Mouse (Mus musculus) kidney, adult 8-10 months (tissue): ENCODE data around the gene Gnat2.
A peak's percentile ranks its signal among the peaks of the same experiment; 100 is the strongest.

ENCODE experiments used
- DNase-seq, 2 experiments: peaks; one replicate each; pipeline ENCODE4 v3.0.0; 2022

The Gnat2 gene

DNA sequence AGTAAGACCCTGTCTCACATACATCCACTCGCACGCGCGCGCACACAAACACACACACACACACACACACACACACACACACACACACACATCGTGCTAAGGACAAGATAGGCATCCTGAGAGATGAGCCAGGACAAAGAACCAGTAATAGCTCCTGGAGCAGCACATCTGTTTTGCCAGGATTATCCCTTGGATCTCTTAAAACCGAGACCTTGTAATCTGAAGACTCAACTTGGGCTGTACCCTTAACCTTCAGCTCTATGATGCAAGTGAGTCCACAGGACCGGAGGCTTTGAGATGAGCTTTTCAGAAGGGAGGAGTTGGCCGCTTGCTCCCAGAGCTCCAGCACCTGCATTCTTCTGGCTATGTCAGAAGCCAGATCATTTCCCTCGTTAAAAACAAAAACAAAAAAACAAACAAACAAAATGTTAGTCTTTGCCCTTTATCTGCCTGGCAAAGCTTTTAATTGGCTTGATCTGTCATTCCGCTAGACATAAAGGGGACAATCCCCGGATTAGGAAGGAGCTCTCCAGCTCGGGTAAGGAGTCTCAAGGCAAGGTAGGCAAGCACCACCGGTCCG lies at the start of gene Gnat2:
Gnat2 (plus strand) TSS at position 254 of the 580 bp plus-strand sequence.
- no peak for DNase-seq

DNA sequence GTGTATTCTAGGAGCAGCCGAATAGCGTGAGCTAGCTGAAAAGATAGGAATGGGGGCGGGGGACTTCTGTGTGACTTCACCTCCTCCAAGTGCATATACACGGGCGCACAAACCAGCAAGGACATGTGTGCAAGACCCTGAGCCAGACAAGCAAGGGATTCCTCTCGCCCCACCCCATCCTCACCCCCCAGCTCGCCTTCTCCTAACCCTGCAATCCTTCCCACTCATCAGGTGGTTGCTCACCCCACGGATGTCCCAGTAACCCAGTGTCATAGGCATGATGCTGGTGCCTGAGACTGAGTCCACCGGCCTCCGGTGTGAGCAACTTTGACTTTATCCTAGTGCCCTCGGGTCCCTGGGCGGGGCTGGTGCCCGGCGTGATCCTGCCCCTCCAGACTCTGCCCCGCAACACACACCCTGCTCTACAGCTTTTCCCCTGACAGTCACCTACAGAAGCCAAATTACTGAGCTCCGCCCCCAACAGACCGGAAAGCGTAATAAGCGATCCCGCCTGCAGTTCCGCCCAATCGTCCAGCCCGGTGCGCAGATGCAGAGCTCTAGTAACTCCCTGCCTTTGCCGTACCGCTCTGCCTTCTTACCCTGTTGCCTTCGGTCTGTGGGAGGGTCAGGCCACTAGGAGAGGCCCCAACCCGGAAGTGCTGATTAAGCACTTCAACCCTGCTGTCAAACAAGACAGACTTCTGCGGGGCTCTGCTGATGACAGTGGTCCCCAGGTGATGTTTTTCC lies 48.0 kb upstream of the Gnat2 start, which contains the start of gene Gstm4:
Gstm4 (minus strand) TSS at position 501 of the 747 bp plus-strand sequence.
- DNase-seq = peak; percentile 93 to 94

DNA sequence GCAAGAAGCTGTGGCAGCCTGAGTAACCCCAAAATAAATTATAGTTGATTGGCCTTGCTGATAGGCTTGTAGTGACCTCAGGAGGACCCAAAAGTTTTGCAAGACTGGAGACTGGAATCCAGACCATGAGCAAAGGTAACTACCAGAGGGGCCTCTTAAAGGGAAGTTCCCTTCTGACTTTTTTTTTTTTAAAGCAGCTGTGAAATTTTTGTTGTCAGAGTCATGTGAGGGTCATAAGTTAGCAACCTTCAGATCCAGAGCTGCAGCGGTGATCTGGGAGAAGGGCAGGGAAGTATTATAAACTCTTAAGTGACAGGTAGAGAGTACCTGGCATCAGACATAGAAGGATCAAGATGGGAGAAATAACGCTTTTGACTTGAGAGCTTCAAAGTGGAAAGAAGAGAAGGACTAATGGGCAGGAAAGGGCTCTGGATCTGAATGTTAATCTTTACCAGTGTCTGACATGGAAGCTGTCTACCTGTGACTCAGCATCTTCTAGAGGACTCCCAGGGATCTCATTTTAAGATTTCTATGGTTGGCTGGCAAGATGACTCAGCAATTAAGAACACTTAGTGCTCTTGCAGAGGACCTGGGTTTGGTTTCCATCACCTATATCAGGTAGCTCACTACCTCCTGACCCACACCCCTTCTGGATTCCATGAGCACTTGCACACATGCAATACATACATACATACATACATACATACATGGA lies 45.5 kb upstream of the Gnat2 start:
- DNase-seq = no peak

DNA sequence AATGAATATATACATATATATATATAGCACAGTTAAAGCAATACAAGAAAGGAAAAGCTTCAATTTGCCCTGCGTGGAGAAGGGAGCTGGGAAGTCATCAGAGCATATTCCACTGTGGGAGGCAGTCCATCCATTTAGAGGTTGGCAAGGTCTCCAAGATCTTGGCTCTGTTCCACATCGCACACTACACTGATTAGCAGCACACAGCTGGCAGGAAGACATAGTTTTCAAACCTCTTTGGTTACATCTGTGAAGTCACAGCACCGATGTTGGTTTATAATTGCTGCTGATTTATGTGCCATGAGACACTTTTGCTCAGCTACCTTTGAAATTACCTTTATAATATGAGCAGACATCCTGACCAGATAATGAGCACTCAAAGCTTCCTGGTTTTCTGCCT lies 44.3 kb upstream of the Gnat2 start:
- no peak for DNase-seq

DNA sequence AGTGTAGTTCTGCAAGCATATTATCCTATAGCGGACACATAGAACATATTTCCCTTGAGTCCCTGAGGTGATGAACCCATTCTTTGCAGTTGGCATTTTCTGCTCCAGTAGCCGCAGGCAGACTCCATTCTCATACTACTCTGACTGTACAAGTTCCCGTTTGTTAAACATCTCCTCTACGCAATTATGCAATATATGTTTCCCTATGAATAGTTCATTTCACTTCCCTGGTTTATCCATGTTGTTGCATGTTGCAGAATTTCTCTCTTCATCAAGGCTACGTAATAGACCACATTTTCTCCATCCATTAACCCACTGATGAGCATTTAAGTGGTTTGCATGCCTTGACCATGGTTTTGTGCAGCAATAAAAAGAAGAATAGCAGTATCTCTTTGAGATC lies 42.1 kb upstream of the Gnat2 start:
- DNase-seq = no peak

DNA sequence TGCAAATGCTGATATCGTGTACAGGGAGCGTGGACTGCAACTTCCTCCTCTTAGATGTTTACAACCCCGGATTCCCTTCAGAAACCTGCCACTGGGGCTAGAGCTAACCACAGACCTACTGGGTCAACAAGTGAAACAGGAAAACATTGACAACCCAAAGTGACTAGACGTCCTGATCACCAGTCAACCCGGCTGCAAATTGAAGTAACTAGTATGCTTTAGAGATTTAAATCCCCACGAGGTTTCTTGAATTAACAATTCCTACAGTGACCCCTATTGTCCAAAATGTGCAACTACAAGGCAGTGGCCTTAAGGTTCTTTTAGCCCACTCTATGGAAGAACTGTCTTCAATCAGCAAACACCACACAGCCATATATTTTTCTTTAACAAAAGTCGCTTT lies 31.2 kb upstream of the Gnat2 start:
- DNase-seq = peak in 1 of 2 experiments; percentile 62

DNA sequence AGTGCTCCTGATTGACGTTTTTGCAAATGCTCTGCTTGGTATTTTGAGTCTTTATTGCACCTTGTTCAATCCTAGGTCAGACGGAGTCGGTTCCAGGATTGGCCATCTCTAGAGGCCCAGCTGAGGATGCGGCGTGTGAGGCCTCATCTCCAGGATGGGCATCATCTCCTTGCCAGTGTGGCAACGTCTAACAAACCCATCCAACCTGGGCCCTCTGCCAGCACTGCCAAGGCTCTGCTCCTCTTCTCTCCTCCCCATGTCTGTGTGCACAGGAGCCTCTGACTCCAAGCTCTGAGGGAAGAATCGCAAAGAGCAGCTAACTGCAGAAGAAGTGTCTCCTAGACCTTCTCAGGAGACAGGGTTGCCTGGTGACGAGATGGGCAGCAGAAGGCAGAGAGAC lies 29.9 kb upstream of the Gnat2 start:
- DNase-seq = no peak

DNA sequence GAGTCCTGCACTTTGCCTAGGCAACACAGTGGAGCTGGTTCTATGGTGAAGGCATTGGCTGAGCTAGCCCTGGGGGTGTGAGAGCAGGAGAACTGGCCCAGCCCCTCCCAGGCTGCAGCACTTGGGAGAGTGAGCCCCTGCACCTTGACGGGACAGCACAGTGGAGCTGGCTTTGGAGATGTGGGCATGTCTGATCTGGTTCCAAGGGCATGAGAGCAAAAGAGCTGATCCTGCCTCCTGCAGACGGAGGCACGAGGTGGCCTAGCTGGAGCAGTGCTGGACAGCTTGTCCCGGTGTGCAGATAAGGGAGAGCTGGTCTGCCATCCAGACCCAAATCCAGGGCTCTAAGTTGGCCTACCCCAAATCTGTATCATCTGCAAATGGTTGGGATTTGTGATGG lies 27.9 kb upstream of the Gnat2 start:
- DNase-seq = no peak

DNA sequence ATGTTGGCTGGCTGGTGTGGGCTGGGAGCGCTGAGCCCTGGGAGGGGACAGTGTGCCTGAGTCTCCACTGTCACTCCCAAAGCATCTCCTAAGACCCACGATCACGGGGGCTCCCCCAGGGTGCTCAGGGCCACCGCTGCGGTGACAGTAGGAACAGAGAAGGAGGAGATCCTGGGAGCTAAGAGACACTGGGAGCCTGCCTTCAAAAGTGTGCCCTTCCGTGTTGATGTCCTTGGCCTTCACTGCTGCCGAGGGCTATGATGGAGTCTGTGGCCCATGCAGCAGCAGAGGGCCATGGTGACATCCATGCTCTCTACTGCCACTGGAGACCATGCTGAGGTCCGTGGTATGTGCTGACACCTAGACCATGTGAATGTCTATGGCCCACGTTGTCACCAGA lies 27.0 kb upstream of the Gnat2 start:
- DNase-seq = no peak

DNA sequence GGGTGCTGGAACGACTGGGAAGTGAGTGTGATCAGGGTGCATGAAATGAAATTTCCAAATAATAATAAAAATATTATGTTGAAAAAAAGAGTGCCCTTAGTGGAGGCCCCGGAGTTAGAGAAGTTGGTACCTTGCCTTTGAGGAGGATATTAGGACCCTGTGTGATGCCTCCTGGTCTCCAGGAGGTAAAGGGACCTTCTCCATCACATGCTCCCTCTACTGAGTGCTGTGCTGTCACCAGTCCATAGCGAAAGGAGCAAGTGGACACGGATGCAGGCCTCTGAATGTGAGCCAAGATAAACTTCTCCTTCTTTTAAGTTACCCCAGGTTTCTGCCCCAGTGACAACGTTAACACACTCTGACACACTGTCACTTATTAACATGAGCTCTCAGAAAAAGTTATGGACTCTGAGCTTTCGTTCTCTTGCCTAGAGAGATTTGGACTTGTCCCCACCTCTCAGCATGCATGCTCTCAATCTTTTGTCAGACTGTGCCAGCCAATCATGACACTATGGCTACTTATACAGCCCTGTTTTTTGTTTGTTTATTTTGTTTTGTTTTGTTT lies 25.1 kb upstream of the Gnat2 start:
- DNase-seq = peak; percentile 60 to 86

DNA sequence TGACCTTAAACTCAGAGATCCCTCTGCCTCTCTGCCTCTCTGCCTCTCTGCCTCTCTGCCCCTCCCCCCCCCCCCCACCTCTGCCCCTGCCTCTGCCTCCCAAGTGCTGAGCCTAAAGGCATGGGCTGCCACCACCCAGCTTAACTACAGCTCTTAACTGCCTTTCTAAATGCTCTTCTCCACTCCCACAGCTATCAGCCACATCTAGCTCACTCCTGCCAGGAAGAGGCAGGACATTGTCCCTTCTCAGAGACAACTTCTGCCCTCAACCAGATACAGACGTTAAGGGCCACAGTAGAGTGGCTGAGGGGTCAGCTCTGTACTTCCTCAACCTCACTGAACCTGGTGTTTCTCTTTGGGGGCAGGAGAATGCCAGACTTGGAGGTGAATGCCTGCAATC lies 23.8 kb upstream of the Gnat2 start:
- DNase-seq = no peak

DNA sequence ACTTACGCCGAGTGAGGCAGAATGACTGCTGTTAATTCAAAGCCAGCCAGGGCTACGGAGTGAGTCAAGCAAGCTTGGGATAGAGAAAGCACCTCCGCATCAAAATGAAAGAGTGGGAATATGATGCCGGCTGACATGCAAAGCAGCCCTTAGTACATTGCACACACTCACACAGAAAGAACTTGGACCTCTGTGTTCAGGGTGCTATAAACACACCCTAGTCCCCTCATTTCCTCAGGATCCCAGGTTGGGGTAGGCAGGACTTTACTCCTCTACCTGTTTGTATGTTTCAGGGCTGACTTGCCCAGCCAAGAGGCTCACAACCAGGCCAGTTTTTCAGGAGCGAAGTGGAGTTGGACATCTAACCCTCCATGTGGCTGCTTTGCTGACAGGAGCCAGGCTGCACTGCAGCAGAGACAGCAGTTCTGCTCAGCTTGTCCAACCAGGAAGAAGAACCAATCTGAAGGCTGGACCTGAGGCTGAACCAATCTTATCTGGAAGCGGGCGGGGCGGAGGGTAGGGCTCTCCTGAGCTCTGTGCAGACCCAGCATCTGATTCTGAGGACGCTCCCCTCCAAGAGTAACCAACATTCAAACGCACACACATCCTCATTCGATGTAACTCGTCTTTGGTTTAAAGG lies 23.2 kb upstream of the Gnat2 start:
- peak; percentile 75 to 83 for DNase-seq

DNA sequence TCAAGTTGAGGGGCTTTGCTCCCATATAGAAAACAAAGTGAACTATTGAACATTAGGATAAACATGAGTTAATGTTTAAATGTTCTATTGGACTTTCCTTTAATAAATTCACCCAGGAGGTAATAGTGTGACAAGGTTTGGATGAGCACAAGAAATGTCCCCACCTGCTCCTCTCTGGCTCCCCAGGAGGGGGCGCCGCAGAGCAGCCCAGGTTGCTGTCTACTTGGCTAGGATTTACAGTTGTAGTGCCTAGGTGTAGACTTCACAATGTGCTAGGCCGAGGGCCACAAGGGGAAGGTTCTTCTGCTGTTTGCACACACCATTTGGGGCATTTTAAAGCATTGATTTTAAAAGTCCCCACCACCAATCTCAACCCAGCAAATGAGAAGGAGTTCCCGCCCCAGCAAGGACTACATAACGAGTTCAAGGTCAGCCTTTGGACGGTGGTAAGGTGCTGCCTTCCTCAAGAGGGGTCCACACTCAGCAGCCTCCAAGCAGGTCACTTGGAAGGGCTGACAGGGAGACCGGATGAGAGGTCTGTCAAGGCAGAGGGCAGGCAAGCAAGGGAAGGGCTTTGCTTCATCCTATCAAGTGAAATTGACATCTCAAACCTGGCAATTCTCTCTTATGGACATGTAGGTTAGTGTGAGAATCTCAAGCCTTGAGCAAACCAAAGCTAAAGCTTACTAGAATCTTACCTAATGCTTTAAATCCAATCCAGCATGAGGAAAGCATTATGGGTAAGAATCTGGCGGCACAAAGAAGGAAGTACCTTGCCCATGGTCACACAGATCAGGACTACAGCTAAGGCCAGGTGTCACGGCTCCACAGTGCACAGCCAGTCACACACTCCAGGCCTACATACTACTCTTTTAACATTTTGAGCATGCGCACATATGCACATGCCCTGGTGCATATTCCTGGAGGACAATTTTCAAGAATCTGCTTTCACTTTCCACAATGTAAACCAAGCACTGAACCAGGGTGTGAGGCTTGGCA lies 22.0 kb upstream of the Gnat2 start:
- peak; percentile 83 to 89 for DNase-seq

DNA sequence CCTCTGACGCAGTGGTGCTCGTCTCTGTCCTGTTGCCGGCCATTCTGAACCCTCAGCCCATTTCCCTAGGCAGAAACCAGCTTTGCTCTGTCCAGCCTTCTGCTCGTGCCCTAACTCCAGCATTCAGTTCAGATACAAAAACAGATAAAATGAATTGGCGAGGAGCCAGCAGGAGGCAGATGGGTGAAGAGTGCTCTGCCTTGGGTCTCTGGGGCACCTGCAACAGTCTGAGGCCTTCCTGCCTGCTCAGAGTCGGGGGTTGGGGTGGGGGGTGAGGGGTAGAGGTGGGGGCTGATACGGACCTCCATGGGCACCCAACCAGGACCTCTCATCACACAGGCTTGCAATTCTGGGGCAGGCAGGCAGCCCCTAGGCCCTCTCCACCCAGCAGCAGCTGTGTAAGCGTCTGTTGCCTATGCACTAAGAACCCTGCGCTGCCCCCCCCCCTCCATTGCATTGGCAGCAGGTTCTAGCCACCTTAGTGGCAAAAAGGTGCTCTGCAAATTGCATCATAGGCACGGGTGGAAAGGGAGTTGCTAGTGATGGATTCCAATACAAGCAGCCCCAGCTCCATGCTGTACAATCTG lies 19.5 kb upstream of the Gnat2 start:
- DNase-seq = no peak

DNA sequence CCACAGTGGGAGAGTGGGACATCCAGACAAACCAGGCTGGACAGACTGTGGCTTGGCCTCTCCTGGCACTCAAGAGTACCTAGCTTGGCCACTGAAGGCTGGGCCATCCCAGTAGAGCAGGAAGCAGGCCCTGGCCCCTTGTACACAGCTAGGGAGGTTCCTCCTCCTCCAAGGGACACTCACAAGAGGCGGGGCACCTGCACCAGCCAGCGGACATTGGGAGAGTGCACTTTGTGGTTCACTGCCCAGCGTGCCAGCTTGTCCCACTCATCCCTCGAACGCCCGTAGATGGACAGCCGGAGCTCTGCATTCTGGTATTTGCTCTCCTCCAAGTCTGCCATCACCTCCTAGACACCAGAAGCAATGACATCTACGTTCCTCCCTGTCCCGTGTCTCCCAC lies 15.8 kb upstream of the Gnat2 start:
- DNase-seq = peak in 1 of 2 experiments; percentile 61

DNA sequence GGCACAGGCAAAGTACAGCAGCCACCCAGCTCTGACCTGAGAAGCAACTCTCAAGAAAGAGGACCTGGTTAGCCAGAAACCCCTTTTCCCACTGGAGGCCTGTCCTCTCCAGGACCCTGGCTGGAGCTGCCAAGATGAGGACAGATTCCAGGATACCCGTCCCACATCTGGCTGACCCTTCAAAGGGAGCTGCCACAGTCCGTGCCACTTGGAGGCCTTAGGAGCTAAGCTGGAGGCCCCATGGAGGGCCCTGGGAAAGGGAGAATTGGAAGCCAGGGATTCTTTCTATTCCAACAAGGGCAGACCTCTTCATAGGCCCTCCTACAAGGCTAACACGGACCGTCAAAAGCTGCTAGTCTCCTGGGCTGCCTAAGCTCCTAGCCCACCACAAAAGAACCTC lies 10.9 kb upstream of the Gnat2 start:
- no peak for DNase-seq

DNA sequence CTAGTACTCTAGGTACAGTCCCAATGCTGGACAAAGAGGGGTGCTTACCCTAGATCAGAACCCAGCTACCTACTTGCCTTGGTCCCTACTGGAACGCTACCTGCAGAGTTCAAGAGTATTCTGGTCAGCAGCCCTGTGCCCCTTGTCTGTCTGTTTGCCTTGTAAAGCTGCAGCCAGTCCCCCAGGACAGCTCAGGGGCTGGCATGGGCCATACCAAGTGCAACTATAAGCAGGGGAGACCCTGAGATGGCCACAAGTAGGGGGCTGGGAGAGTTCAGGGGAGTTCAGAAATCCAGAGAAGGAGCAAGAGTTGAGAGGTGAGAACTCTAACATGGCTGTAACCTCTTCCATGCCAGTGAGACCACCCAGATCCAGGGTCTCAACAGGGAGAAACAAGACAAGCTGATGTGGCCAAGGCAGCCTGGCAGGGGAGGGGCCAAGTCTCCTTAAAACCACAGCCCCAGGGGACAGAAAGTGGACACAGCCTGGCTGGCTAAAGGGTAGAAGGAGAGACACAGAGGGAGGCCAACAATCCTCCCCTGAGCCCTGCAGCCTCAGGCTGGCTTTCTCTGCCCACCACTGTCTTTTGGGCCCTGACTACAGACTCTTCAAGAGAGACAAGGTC lies 10.2 kb upstream of the Gnat2 start:
- no peak for DNase-seq

DNA sequence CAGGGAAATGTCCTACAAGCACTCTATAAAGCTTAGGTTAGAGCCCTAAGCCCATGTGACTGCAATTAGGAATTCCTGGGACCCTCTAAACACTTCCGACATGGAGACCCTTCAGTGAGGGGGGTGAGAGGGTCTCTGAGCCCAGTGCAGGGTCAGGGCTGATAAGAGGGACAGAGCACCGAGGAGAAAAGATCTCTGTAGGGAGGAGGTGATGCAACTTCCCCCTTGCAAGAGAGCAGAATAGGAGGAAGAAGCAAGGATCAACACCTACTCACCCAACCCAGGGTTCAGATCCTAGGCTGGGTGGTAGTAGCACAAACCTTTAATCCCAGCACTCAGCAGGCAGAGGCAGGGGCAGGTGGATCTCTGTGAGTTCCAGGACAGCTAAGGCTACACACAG lies 9.4 kb upstream of the Gnat2 start:
- DNase-seq = no peak

DNA sequence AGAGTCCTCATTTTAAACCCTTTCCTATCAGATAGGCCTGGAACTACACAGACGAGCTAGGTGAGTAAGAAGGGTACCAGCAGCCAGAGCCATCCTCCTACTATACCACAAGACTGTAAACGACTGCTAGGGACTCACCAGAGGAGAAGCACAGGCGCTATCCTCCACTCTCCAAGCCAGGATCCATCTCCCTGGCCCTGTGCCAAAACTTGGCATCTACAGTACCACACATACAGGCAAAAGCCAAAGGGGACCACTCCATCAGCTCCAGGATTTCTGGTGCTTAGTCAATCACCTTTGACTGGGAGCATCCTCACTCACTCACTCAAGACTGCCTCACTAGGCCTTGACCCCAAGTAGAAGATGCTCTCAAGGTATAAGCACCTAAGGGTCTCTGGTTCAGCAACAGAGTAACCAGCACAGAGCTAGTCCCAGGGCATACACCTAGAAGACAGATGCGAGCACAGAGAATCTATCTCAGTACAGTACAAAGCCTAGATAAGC lies 8.6 kb upstream of the Gnat2 start:
- DNase-seq = no peak

DNA sequence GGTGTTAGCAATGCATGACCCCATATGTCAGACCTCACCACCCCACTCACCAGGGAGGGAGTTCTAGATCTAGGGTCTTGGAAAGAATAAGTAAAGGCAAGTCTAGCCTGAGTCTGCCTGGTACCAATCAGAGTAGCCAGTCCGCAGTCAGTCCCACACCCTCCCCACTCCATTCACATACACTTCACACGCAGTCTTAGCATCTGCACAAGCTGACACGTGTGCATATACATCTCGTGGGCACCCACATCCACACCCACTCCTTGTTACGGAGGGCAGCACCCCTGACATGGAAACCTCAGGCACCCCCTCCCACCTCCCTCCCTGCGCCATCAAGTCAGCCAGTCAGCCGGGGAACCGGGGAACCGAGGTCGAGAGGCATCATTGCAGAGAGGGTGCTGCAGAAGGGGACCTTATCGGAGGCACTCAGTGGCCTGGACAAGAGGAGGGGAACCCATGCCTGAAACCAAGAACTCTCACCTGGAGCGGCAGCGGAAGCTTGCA lies 7.8 kb upstream of the Gnat2 start:
- DNase-seq = no peak

DNA sequence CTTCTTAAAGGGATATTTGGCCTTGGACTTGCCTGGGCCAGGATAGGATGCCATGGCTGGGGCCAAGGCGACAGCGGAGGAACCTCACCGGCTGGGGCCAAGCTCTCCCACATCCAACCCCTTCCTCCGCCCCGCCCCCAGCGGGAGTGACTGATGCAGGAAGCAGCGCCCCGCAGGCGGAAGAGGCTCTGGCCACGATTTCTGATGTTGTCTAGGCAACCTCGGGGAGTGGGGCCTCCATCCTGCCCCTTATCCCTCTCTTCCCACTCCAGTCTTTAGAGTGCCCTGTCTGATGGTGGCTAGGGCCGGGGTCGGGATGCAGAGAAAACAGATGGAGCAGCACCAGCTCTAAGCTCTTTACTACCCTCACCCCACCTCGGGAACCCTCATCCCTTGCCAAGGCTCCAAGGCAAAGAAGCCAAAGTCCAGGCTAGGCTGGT lies 7.3 kb upstream of the Gnat2 start:
- DNase-seq = peak; percentile 92 to 95
